In genomic region chr3:73046248-73046647, GRCm38 (mm10) we compare ENCODE assay signal across 9 mouse cellular contexts. TPM values are rescaled to one million over a fixed set of nuclear protein-coding genes. Genes with fewer than 3 reads are reported as not detected.
DNase-seq lines count a peak whose midpoint lies in the region; ATAC-seq and TF ChIP-seq lines count a peak whose summit lies in the region.
"Had no signal": no experiment of that assay in that cellular context is flagged by ENCODE, and none has a peak within 500 bp of the region (broad histone marks: within the 10 kb centered on the region; RNA-seq: fewer than 3 reads in every experiment).

No protein-coding gene starts in this region.

- WGBS in hindbrain, embryonic 14.5 days: 2% methylated on average over 3 of the region's 3 CpGs
- WGBS in liver, embryonic 14.5 days (ENCODE audit: insufficient replicate concordance): 3% methylated on average over 3 of the region's 3 CpGs

- no peaks in the 10 kb centered on the region for H3K4me1 ChIP-seq in hindbrain, embryonic 14.5 days (replicated peaks; ENCODE audit: control insufficient read depth, insufficient read depth, low read length)
- no peaks in the 10 kb centered on the region for H3K4me1 ChIP-seq in liver, embryonic 14.5 days (replicated peaks; ENCODE audit: control insufficient read depth in 2 of 2, insufficient read depth in 2 of 2, low read length in 1 of 2)

- no peak overlapping the region for H3K9ac ChIP-seq in hindbrain, embryonic 14.5 days
- no peak overlapping the region for H3K9ac ChIP-seq in liver, embryonic 14.5 days (replicated peaks)

- no peak for DNase-seq in frontal cortex, postnatal 14 days (ENCODE audit: low spot score in 2 of 2)
- peak; percentile 34 for DNase-seq in urinary bladder, postnatal 25 days (ENCODE audit: low spot score)
- DNase-seq in urinary bladder, postnatal 4 days (ENCODE audit: low spot score in 2 of 2): no peak
- DNase-seq in embryo, embryonic 11.5 days (ENCODE audit: low read depth, low spot score): peak; percentile 53
- peak; percentile 89 for DNase-seq in hindbrain, embryonic 14.5 days (ENCODE audit: low spot score)
- peak in 2 of 3 experiments; percentile 1 to 4 for DNase-seq in liver, embryonic 14.5 days (ENCODE audit: low read depth in 3 of 3, low spot score in 3 of 3)
- peak; percentile 89 for DNase-seq in retina, embryonic 14.5 days (ENCODE audit: low spot score)

- no peak overlapping the region for H3K4me3 ChIP-seq in hindbrain, embryonic 14.5 days (replicated peaks; ENCODE audit: low read length)
- no peak overlapping the region for H3K4me3 ChIP-seq in liver, embryonic 14.5 days (ENCODE audit: insufficient read depth in 1 of 2, low read depth in 2 of 2, low read length in 2 of 2)

- TF ChIP-seq CTCF in liver, embryonic 14.5 days (IDR thresholded peaks at IDR 0.05; ENCODE audit: low read depth): peak; percentile 70

- no peak for TF ChIP-seq EP300 in liver, embryonic 14.5 days (IDR thresholded peaks at IDR 0.05; ENCODE audit: low read depth)

- no peak overlapping the region for H3K27ac ChIP-seq in hindbrain, embryonic 14.5 days
- no peak overlapping the region for H3K27ac ChIP-seq in liver, embryonic 14.5 days

- no peak overlapping the region; the same call in 1 of the 2 replicates for H3K4me2 ChIP-seq in hindbrain, embryonic 14.5 days (replicated peaks)
- H3K4me2 ChIP-seq in liver, embryonic 14.5 days (ENCODE audit: low read depth): no peak overlapping the region

- peaks cover 27% of the 10 kb centered on the region for H3K36me3 ChIP-seq in hindbrain, embryonic 14.5 days (replicated peaks; ENCODE audit: control insufficient read depth, insufficient read depth)
- H3K36me3 ChIP-seq in liver, embryonic 14.5 days (replicated peaks; ENCODE audit: control insufficient read depth, insufficient read depth, low read depth): no peaks in the 10 kb centered on the region

- no peaks in the 10 kb centered on the region for H3K27me3 ChIP-seq in hindbrain, embryonic 14.5 days (ENCODE audit: control insufficient read depth, insufficient read depth, low read length)
- no peaks in the 10 kb centered on the region for H3K27me3 ChIP-seq in liver, embryonic 14.5 days (ENCODE audit: control insufficient read depth, insufficient read depth, low read length)

- peak; percentile 75 for ATAC-seq in frontal cortex, adult (ENCODE audit: low TSS enrichment)
- ATAC-seq in hindbrain, embryonic 14.5 days (ENCODE audit: low FRiP score): peak; percentile 64; the same call in 1 of the 2 replicates
- ATAC-seq in liver, embryonic 14.5 days (ENCODE audit: insufficient read depth): no peak

- no peaks in the 10 kb centered on the region for H3K9me3 ChIP-seq in hindbrain, embryonic 14.5 days (ENCODE audit: control insufficient read depth, low read length)
- no peaks in the 10 kb centered on the region for H3K9me3 ChIP-seq in liver, embryonic 14.5 days (ENCODE audit: control insufficient read depth, low read length)

RNA-seq across cellular contexts. Expression of gene Slitrk3, which starts 11.4 kb away (rescaled TPM):
- 11.9 and 14.2 TPM in 2 replicates for polyA plus RNA-seq in hindbrain, embryonic 14.5 days (2014; fragmentation: Nextera tagmentation; extraction: Ambion mirVana)
- 0.01 TPM in 1 of 2 replicates, not detected in the other for polyA plus RNA-seq in liver, embryonic 14.5 days (2012; rRNA removed)
- not detected in 2 replicates for polyA plus RNA-seq in liver, embryonic 14.5 days (2014; fragmentation: Nextera tagmentation; extraction: Ambion mirVana)
- polyA plus RNA-seq: testis, adult 2 months had no signal

Comparison
In these comparisons a context has a peak if more than half of its experiments do, and no peak if none do; other contexts are left out.
1. DNase-seq: peak in urinary bladder, postnatal 25 days (single experiment), embryo, embryonic 11.5 days (single experiment), hindbrain, embryonic 14.5 days (single experiment), liver, embryonic 14.5 days (2 of 3) and retina, embryonic 14.5 days (single experiment); none in frontal cortex, postnatal 14 days (0 of 2) and urinary bladder, postnatal 4 days (0 of 2).
2. RNA of gene Slitrk3, which starts 11.4 kb away (polyA plus RNA-seq): 11.9 to 14.2 TPM in hindbrain, embryonic 14.5 days; 0.01 TPM in liver, embryonic 14.5 days; every median in the first group is over 10 times any median in the second.